Mouse (Mus musculus) cortical plate, adult 2 months (tissue): ENCODE results near the gene Prox1. TPM values are rescaled to one million over a fixed set of nuclear protein-coding genes. Genes with fewer than 3 reads are reported as not detected.

Experiments
- H3K27ac ChIP-seq: fragments of 200-500 bp; 2 replicates; pipeline ENCODE4 v1.5.1; 2012; ENCODE audit warnings: low read length, control low read depth, inconsistent platforms; ENCODE audit not compliant: insufficient read depth
- H3K4me1 ChIP-seq: fragments of 200-500 bp; 2 replicates; pipeline ENCODE4 v1.6.1; 2011; ENCODE audit warnings: low read length; ENCODE audit not compliant: control insufficient read depth, insufficient read depth
- H3K4me3 ChIP-seq: fragments of 200-500 bp; 2 replicates; pipeline ENCODE4 v1.5.1; 2011; ENCODE audit warnings: mild to moderate bottlenecking, low read length, control low read depth; ENCODE audit not compliant: insufficient read depth
- CTCF ChIP-seq: fragments of 200-500 bp; IDR thresholded peaks from 2 replicates; pipeline ENCODE4 v1.5.1; 2011; ENCODE audit warnings: mild to moderate bottlenecking, control low read depth, low read length; ENCODE audit not compliant: insufficient read depth; ENCODE audit errors: extremely low read depth
- POLR2A ChIP-seq: fragments of 200-500 bp; IDR thresholded peaks from 2 replicates; pipeline ENCODE4 v1.6.1; 2011; ENCODE audit warnings: mild to moderate bottlenecking, low read length, control low read depth; ENCODE audit not compliant: insufficient read depth; ENCODE audit errors: extremely low read depth
- polyA plus RNA-seq: library from polyadenylated mRNA; depleted of rRNA; stranded (reverse); fragments of >200 nt; gene quantifications from 2 replicates; pipeline ENCODE4 v1.2.3, GENCODE M21; 2012

The Prox1 gene
- polyA plus RNA-seq, 1 experiment = 5.6 TPM

- TF ChIP-seq POLR2A = no peak
These were observed 39.6 kb downstream of the Prox1 start for GRCm38 (mm10) chr1:190130888-190131287.

GRCm38 (mm10) chr1:190129553-190129952 lies 41.0 kb downstream of the Prox1 start:
- H3K27ac ChIP-seq = no peak overlapping the region
- no peak overlapping the region for H3K4me3 ChIP-seq
- TF ChIP-seq POLR2A = no peak
- no peak for TF ChIP-seq CTCF
- H3K4me1 ChIP-seq = no peaks in the 10 kb centered on the region

More at GRCm38 (mm10) chr1:190130888-190131287, 39.6 kb downstream of the Prox1 start:
- H3K27ac ChIP-seq = no peak overlapping the region
- H3K4me3 ChIP-seq = no peak overlapping the region
- no peaks in the 10 kb centered on the region for H3K4me1 ChIP-seq

GRCm38 (mm10) chr1:190128674-190129322 lies 41.7 kb downstream of the Prox1 start:
- Histone ChIP-seq H3K27ac (no peak overlapping the region), H3K4me1 (no peaks in the 10 kb centered on the region), H3K4me3 (no peak overlapping the region)
- no peak for TF ChIP-seq POLR2A
- TF ChIP-seq CTCF = no peak

- Histone ChIP-seq H3K27ac (no peak overlapping the region), H3K4me1 (no peaks in the 10 kb centered on the region), H3K4me3 (no peak overlapping the region)
- TF ChIP-seq POLR2A (no peak), CTCF (no peak)
These were observed 42.6 kb downstream of the Prox1 start for GRCm38 (mm10) chr1:190127878-190128277.

- Histone ChIP-seq H3K27ac (no peak overlapping the region), H3K4me3 (no peak overlapping the region), H3K4me1 (no peaks in the 10 kb centered on the region)
- no peak for TF ChIP-seq CTCF
- TF ChIP-seq POLR2A = no peak
These were observed 43.2 kb downstream of the Prox1 start for GRCm38 (mm10) chr1:190127163-190127795.

GRCm38 (mm10) chr1:190124961-190125739 lies 45.4 kb downstream of the Prox1 start:
- Histone ChIP-seq H3K4me3 (no peak overlapping the region), H3K27ac (no peak overlapping the region), H3K4me1 (no peaks in the 10 kb centered on the region)
- TF ChIP-seq CTCF (no peak), POLR2A (no peak)

GRCm38 (mm10) chr1:190123404-190123803 lies 47.1 kb downstream of the Prox1 start:
- no peak overlapping the region for H3K27ac ChIP-seq
- H3K4me1 ChIP-seq = no peaks in the 10 kb centered on the region
- no peak overlapping the region for H3K4me3 ChIP-seq
- TF ChIP-seq POLR2A (no peak), CTCF (no peak)

GRCm38 (mm10) chr1:190115985-190116384 lies 54.5 kb downstream of the Prox1 start:
- no peak for TF ChIP-seq CTCF
- TF ChIP-seq POLR2A = no peak
- no peak overlapping the region for H3K27ac ChIP-seq
- H3K4me1 ChIP-seq = no peaks in the 10 kb centered on the region
- H3K4me3 ChIP-seq = no peak overlapping the region

- Histone ChIP-seq H3K4me1 (no peaks in the 10 kb centered on the region), H3K4me3 (no peak overlapping the region), H3K27ac (no peak overlapping the region)
- TF ChIP-seq CTCF (no peak), POLR2A (no peak)
These were observed 58.8 kb downstream of the Prox1 start for GRCm38 (mm10) chr1:190111741-190112140.

GRCm38 (mm10) chr1:190107587-190107986 lies 62.9 kb downstream of the Prox1 start:
- H3K4me1 ChIP-seq = no peaks in the 10 kb centered on the region
- H3K4me3 ChIP-seq = no peak overlapping the region
- H3K27ac ChIP-seq = no peak overlapping the region
- TF ChIP-seq CTCF (no peak), POLR2A (no peak)
